ENCODE assay signal across 29 mouse cellular contexts in genomic region chr15:65727061-65727460, GRCm38 (mm10).
A peak's percentile ranks its signal among the peaks of the same experiment; 100 is the strongest.
DNase-seq lines count a peak whose midpoint lies in the region; ATAC-seq and TF ChIP-seq lines count a peak whose summit lies in the region.
"Had no signal": no experiment of that assay in that cellular context is flagged by ENCODE, and none has a peak within 500 bp of the region (broad histone marks: within the 10 kb centered on the region; RNA-seq: fewer than 3 reads in every experiment).

No protein-coding gene starts in this region.

- DNase-seq in spleen, adult 2 months (ENCODE audit: low read depth in 1 of 2, low spot score in 2 of 2) = peak in 1 of 2 experiments; percentile 48
- no peak for DNase-seq in spleen, adult 18-20 months
- DNase-seq in CD4-positive, CD25-positive, alpha-beta regulatory T cell, adult 2 months (ENCODE audit: low read depth, low spot score) = peak; percentile 75
- DNase-seq in natural killer cell, adult 2 months (ENCODE audit: low spot score in 2 of 2) = peak; percentile 35 to 53
- no peak for DNase-seq in urinary bladder, postnatal 14 days (ENCODE audit: low spot score)
- no peak for DNase-seq in heart, postnatal 4 days
- DNase-seq: cerebellum, adult 11-12 months; cerebellum, postnatal 36 days; gastrocnemius, postnatal 10 days; kidney, adult 18-20 months; liver; retina, postnatal 1 day; right cerebral cortex, postnatal 25 days; thymus, postnatal 14 days had no signal

- no peak for TF ChIP-seq POLR2A in spleen, adult 2 months (IDR thresholded peaks at IDR 0.05; ENCODE audit: low read depth, low read length)

- ATAC-seq in hematopoietic stem cell, adult 5-6 weeks (replicated peaks in 1 of 2; ENCODE audit: insufficient read depth in 1 of 2, low FRiP score in 2 of 2, low TSS enrichment in 1 of 2, low read depth in 1 of 2, poor library complexity in 2 of 2, severe bottlenecking in 2 of 2) = peak; percentile 82 to 98
- no peak for ATAC-seq in forebrain, embryonic 16.5 days
- ATAC-seq: forebrain, embryonic 14.5 days; hindbrain, postnatal 0 days; midbrain, embryonic 13.5 days had no signal

- no peak for TF ChIP-seq CTCF in spleen, adult 2 months (IDR thresholded peaks at IDR 0.05; ENCODE audit: extremely low read depth, insufficient read depth, insufficient read length, insufficient replicate concordance)

- WGBS in spleen, adult 2 months = 19% methylated on average over 1 of the region's 1 CpGs
- WGBS in forebrain, embryonic 16.5 days = 77% methylated on average over 1 of the region's 1 CpGs

- no peaks in the 10 kb centered on the region for H3K9me3 ChIP-seq in forebrain, embryonic 16.5 days (ENCODE audit: control insufficient read depth, low read length)
- H3K9me3 ChIP-seq: embryonic facial prominence, embryonic 15.5 days; heart, embryonic 10.5 days; hindbrain, embryonic 10.5 days; limb, embryonic 10.5 days; liver, embryonic 15.5 days; lung, embryonic 15.5 days; megakaryocyte, embryonic 14.5 days; midbrain, embryonic 13.5 days; neural tube, embryonic 12.5 days had no signal

- peaks cover 5% of the 10 kb centered on the region for H3K4me1 ChIP-seq in spleen, adult 2 months (ENCODE audit: control insufficient read depth, insufficient read depth, insufficient read length)
- no peaks in the 10 kb centered on the region for H3K4me1 ChIP-seq in forebrain, embryonic 16.5 days (replicated peaks; ENCODE audit: control insufficient read depth, insufficient read depth, low read length)
- H3K4me1 ChIP-seq: embryonic facial prominence, embryonic 15.5 days; heart, embryonic 10.5 days; hindbrain, embryonic 10.5 days; limb, embryonic 10.5 days; liver, embryonic 15.5 days; lung, embryonic 15.5 days; midbrain, embryonic 13.5 days; neural tube, embryonic 12.5 days had no signal

- H3K4me3 ChIP-seq in spleen, adult 2 months (ENCODE audit: extremely low read depth, insufficient read depth, insufficient read length) = no peak overlapping the region
- H3K4me3 ChIP-seq in forebrain, embryonic 16.5 days (replicated peaks; ENCODE audit: low read length) = no peak overlapping the region
- H3K4me3 ChIP-seq: embryonic facial prominence, embryonic 15.5 days; heart, embryonic 10.5 days; hindbrain, embryonic 10.5 days; left cerebral cortex, adult 2 months; limb, embryonic 10.5 days; liver, embryonic 15.5 days; lung, embryonic 15.5 days; megakaryocyte, embryonic 14.5 days; midbrain, embryonic 13.5 days; neural tube, embryonic 12.5 days had no signal

- H3K27ac ChIP-seq in spleen, adult 2 months (ENCODE audit: insufficient read depth, low read length) = peak overlapping the region; percentile 65; the same call in 1 of the 2 replicates
- no peak overlapping the region for H3K27ac ChIP-seq in forebrain, embryonic 16.5 days (ENCODE audit: low read length)
- H3K27ac ChIP-seq: embryonic facial prominence, embryonic 15.5 days; heart, embryonic 10.5 days; hindbrain, embryonic 10.5 days; hindbrain, postnatal 0 days; kidney, postnatal 0 days; left cerebral cortex, adult 2 months; limb, embryonic 10.5 days; liver, embryonic 15.5 days; lung, embryonic 15.5 days; midbrain, embryonic 13.5 days; neural tube, embryonic 12.5 days had no signal

- H3K27me3 ChIP-seq in spleen, adult 2 months (ENCODE audit: control insufficient read depth, insufficient read depth, low read length) = no peaks in the 10 kb centered on the region
- H3K27me3 ChIP-seq in forebrain, embryonic 16.5 days (replicated peaks; ENCODE audit: control insufficient read depth, insufficient read depth, low read length) = no peaks in the 10 kb centered on the region
- H3K27me3 ChIP-seq: embryonic facial prominence, embryonic 15.5 days; liver, embryonic 15.5 days; lung, embryonic 15.5 days; megakaryocyte, embryonic 14.5 days; midbrain, embryonic 13.5 days; neural tube, embryonic 12.5 days had no signal

- H3K36me3 ChIP-seq in spleen, adult 2 months (ENCODE audit: control insufficient read depth, insufficient read depth, low read length) = no peaks in the 10 kb centered on the region
- no peaks in the 10 kb centered on the region for H3K36me3 ChIP-seq in forebrain, embryonic 16.5 days (ENCODE audit: control insufficient read depth, insufficient read depth)
- H3K36me3 ChIP-seq: embryonic facial prominence, embryonic 15.5 days; heart, embryonic 10.5 days; hindbrain, embryonic 10.5 days; limb, embryonic 10.5 days; liver, embryonic 15.5 days; lung, embryonic 15.5 days; midbrain, embryonic 13.5 days; neural tube, embryonic 12.5 days had no signal

- H3K9ac ChIP-seq in forebrain, embryonic 16.5 days (replicated peaks; ENCODE audit: low read depth, low read length) = no peak overlapping the region
- H3K9ac ChIP-seq: embryonic facial prominence, embryonic 15.5 days; liver, embryonic 15.5 days; lung, embryonic 15.5 days; midbrain, embryonic 13.5 days; neural tube, embryonic 12.5 days had no signal

- no peak overlapping the region for H3K4me2 ChIP-seq in forebrain, embryonic 16.5 days (ENCODE audit: low read length)
- H3K4me2 ChIP-seq: embryonic facial prominence, embryonic 15.5 days; liver, embryonic 15.5 days; lung, embryonic 15.5 days; midbrain, embryonic 13.5 days; neural tube, embryonic 12.5 days had no signal

Comparison
In these comparisons a context has a peak if more than half of its experiments do, and no peak if none do; other contexts are left out.
1. DNase-seq: peak in CD4-positive, CD25-positive, alpha-beta regulatory T cell, adult 2 months (single experiment) and natural killer cell, adult 2 months (2 of 2); none in spleen, adult 18-20 months (0 of 2), urinary bladder, postnatal 14 days (single experiment) and heart, postnatal 4 days (single experiment).